Mouse (Mus musculus) macrophage (primary cell): Measurements from ENCODE around the gene Gm6993. TPM values are rescaled to one million over a fixed set of nuclear protein-coding genes. Genes with fewer than 3 reads are reported as not detected.

Experiments used
- H3K27ac ChIP-seq: fragments of 350-480 bp; formaldehyde crosslinking; 2 replicates; pipeline ENCODE4 v1.9.0; 2021
- H3K36me3 ChIP-seq: fragments of 350-480 bp; formaldehyde crosslinking; 2 replicates; pipeline ENCODE4 v1.9.0; 2021; ENCODE audit errors: inconsistent target
- H3K4me3 ChIP-seq: fragments of 350-480 bp; formaldehyde crosslinking; 2 replicates; pipeline ENCODE4 v1.9.0; 2021; ENCODE audit errors: inconsistent target
- H3K79me2 ChIP-seq: fragments of 350-480 bp; formaldehyde crosslinking; 2 replicates; pipeline ENCODE4 v1.9.0; 2021; ENCODE audit errors: inconsistent target
- WGBS: methylation state at CpG from one replicate; pipeline ENCODE4 v1.1.7; 2026; ENCODE audit warnings: inconsistent platforms; ENCODE audit not compliant: missing documents; 5-methylcytosine and 5-hydroxymethylcytosine counted together
- polyA plus RNA-seq: library from polyadenylated mRNA; stranded (reverse); fragments of 250-400 nt; gene quantifications from 3 replicates; pipeline ENCODE4 v1.2.4, GENCODE M21; 2018; ENCODE audit warnings: inconsistent platforms

Gm6993 gene
- polyA plus RNA-seq, 1 experiment from 2014 or later: not detected

GRCm38 (mm10) chr12:31225451-31225850 is 15.1 kb upstream of the Gm6993 start:
- Histone ChIP-seq H3K36me3 (no peaks in the 10 kb centered on the region), H3K79me2 (no peaks in the 10 kb centered on the region), H3K27ac (no peak overlapping the region), H3K4me3 (no peak overlapping the region)
- WGBS: 77% methylated on average over 8 of the region's 8 CpGs

- no peak overlapping the region for H3K4me3 ChIP-seq
- no peak overlapping the region for H3K27ac ChIP-seq
- no peaks in the 10 kb centered on the region for H3K79me2 ChIP-seq
- WGBS: 78% methylated on average over 3 of the region's 3 CpGs
- no peaks in the 10 kb centered on the region for H3K36me3 ChIP-seq
These were observed 13.4 kb upstream of the Gm6993 start for GRCm38 (mm10) chr12:31227167-31227566.

GRCm38 (mm10) chr12:31228878-31229277 is 11.7 kb upstream of the Gm6993 start:
- H3K27ac ChIP-seq: no peak overlapping the region
- 82% methylated on average over 7 of the region's 7 CpGs for WGBS
- H3K79me2 ChIP-seq: no peaks in the 10 kb centered on the region
- no peak overlapping the region for H3K4me3 ChIP-seq
- H3K36me3 ChIP-seq: no peaks in the 10 kb centered on the region

GRCm38 (mm10) chr12:31232635-31233034 is 7.9 kb upstream of the Gm6993 start:
- H3K27ac ChIP-seq: no peak overlapping the region
- H3K36me3 ChIP-seq: no peaks in the 10 kb centered on the region
- H3K4me3 ChIP-seq: no peak overlapping the region
- no peaks in the 10 kb centered on the region for H3K79me2 ChIP-seq
- 91% methylated on average over 1 of the region's 1 CpGs for WGBS

GRCm38 (mm10) chr12:31235018-31235417 is 5.6 kb upstream of the Gm6993 start:
- WGBS: 97% methylated on average over 5 of the region's 6 CpGs
- no peak overlapping the region for H3K4me3 ChIP-seq
- no peaks in the 10 kb centered on the region for H3K79me2 ChIP-seq
- no peak overlapping the region for H3K27ac ChIP-seq
- no peaks in the 10 kb centered on the region for H3K36me3 ChIP-seq

GRCm38 (mm10) chr12:31236861-31237595 is 3.5 kb upstream of the Gm6993 start:
- no peaks in the 10 kb centered on the region for H3K36me3 ChIP-seq
- WGBS: 82% methylated on average over 12 of the region's 12 CpGs
- no peaks in the 10 kb centered on the region for H3K79me2 ChIP-seq
- H3K27ac ChIP-seq: no peak overlapping the region
- H3K4me3 ChIP-seq: no peak overlapping the region

GRCm38 (mm10) chr12:31239031-31239583 is 1.5 kb upstream of the Gm6993 start:
- no peak overlapping the region for H3K27ac ChIP-seq
- H3K36me3 ChIP-seq: no peaks in the 10 kb centered on the region
- H3K79me2 ChIP-seq: no peaks in the 10 kb centered on the region
- 92% methylated on average over 3 of the region's 3 CpGs for WGBS
- H3K4me3 ChIP-seq: no peak overlapping the region

- Histone ChIP-seq H3K79me2 (no peaks in the 10 kb centered on the region), H3K4me3 (no peak overlapping the region), H3K36me3 (no peaks in the 10 kb centered on the region), H3K27ac (no peak overlapping the region)
- 90% methylated on average over 4 of the region's 4 CpGs for WGBS
These were observed 772 bp upstream of the Gm6993 start for GRCm38 (mm10) chr12:31239798-31240197.

GRCm38 (mm10) chr12:31241595-31242342 is 1.2 kb downstream of the Gm6993 start:
- Histone ChIP-seq H3K79me2 (no peaks in the 10 kb centered on the region), H3K36me3 (no peaks in the 10 kb centered on the region), H3K27ac (no peak overlapping the region), H3K4me3 (no peak overlapping the region)
- 83% methylated on average over 6 of the region's 6 CpGs for WGBS

GRCm38 (mm10) chr12:31244001-31244400 is 3.4 kb downstream of the Gm6993 start:
- no peak overlapping the region for H3K4me3 ChIP-seq
- no peak overlapping the region for H3K27ac ChIP-seq
- H3K36me3 ChIP-seq: no peaks in the 10 kb centered on the region
- no peaks in the 10 kb centered on the region for H3K79me2 ChIP-seq
- 82% methylated on average over 2 of the region's 2 CpGs for WGBS

- Histone ChIP-seq H3K27ac (no peak overlapping the region), H3K79me2 (no peaks in the 10 kb centered on the region), H3K36me3 (no peaks in the 10 kb centered on the region), H3K4me3 (no peak overlapping the region)
- 81% methylated on average over 3 of the region's 3 CpGs for WGBS
These were observed 4.1 kb downstream of the Gm6993 start for GRCm38 (mm10) chr12:31244691-31245090.

GRCm38 (mm10) chr12:31246153-31246552 is 5.6 kb downstream of the Gm6993 start:
- H3K36me3 ChIP-seq: no peaks in the 10 kb centered on the region
- no peak overlapping the region for H3K4me3 ChIP-seq
- WGBS: 81% methylated on average over 3 of the region's 3 CpGs
- H3K79me2 ChIP-seq: no peaks in the 10 kb centered on the region
- H3K27ac ChIP-seq: no peak overlapping the region

- Histone ChIP-seq H3K79me2 (no peaks in the 10 kb centered on the region), H3K4me3 (no peak overlapping the region), H3K27ac (no peak overlapping the region), H3K36me3 (no peaks in the 10 kb centered on the region)
- WGBS: 50% methylated on average over 3 of the region's 3 CpGs
These were observed 6.0 kb downstream of the Gm6993 start for GRCm38 (mm10) chr12:31246615-31247014.

- 67% methylated on average over 3 of the region's 3 CpGs for WGBS
- no peaks in the 10 kb centered on the region for H3K79me2 ChIP-seq
- no peak overlapping the region for H3K4me3 ChIP-seq
- H3K27ac ChIP-seq: no peak overlapping the region
- no peaks in the 10 kb centered on the region for H3K36me3 ChIP-seq
These were observed 7.6 kb downstream of the Gm6993 start for GRCm38 (mm10) chr12:31248165-31248564.

- Histone ChIP-seq H3K79me2 (no peaks in the 10 kb centered on the region), H3K27ac (no peak overlapping the region), H3K36me3 (no peaks in the 10 kb centered on the region), H3K4me3 (no peak overlapping the region)
- WGBS: 84% methylated on average over 10 of the region's 10 CpGs
These were observed 8.1 kb downstream of the Gm6993 start for GRCm38 (mm10) chr12:31248681-31249080.
